14 mouse cellular contexts compared by ENCODE assay signal in genomic region chr11:9047044-9047443, GRCm38 (mm10). TPM values are rescaled to one million over a fixed set of nuclear protein-coding genes. Genes with fewer than 3 reads are reported as not detected.
A peak's percentile ranks its signal among the peaks of the same experiment; 100 is the strongest.
DNase-seq lines count a peak whose midpoint lies in the region; ATAC-seq and TF ChIP-seq lines count a peak whose summit lies in the region.
"Had no signal": no experiment of that assay in that cellular context is flagged by ENCODE, and none has a peak within 500 bp of the region (broad histone marks: within the 10 kb centered on the region; RNA-seq: fewer than 3 reads in every experiment).

No protein-coding gene starts in this region.

- no peak overlapping the region for H3K9ac ChIP-seq in kidney, embryonic 14.5 days (ENCODE audit: low read depth, low read length)
- no peak overlapping the region for H3K9ac ChIP-seq in heart, adult 2 months (ENCODE audit: low read depth, low read length)
- H3K9ac ChIP-seq: embryonic facial prominence, embryonic 13.5 days; forebrain, embryonic 15.5 days; liver, embryonic 15.5 days had no signal

- TF ChIP-seq EP300 in heart, adult 2 months (IDR thresholded peaks at IDR 0.05; ENCODE audit: insufficient read depth, low read depth, low read length) = no peak

- intact Hi-C loops in heart, adult 2 months (cut with DNase I) = loop anchor here (5.0 kb wide), 1 partner anchor 35 kb away; the partner anchor contains the start of gene Hus1
- intact Hi-C loops in heart, postnatal 14 days (cut with DNase I) = no loop called here

- no peak overlapping the region for H3K27ac ChIP-seq in kidney, adult 2 months (ENCODE audit: insufficient read depth, low read depth, low read length)
- H3K27ac ChIP-seq in kidney, embryonic 14.5 days (ENCODE audit: low read depth, low read length) = no peak overlapping the region
- H3K27ac ChIP-seq in bone marrow macrophage, adult 2 months (ENCODE audit: insufficient read depth, low read depth, low read length) = peak overlapping the region; percentile 3; the same call in 1 of the 2 replicates
- peak overlapping the region; percentile 67 for H3K27ac ChIP-seq in heart, adult 2 months
- H3K27ac ChIP-seq: embryonic facial prominence, embryonic 13.5 days; forebrain, embryonic 15.5 days; liver, embryonic 15.5 days; macrophage; stomach, postnatal 0 days had no signal

- H3K4me3 ChIP-seq in kidney, adult 2 months (ENCODE audit: insufficient read depth, low read depth, low read length) = no peak overlapping the region
- no peak overlapping the region for H3K4me3 ChIP-seq in kidney, embryonic 14.5 days (ENCODE audit: low read length)
- H3K4me3 ChIP-seq in bone marrow macrophage, adult 2 months (ENCODE audit: insufficient read depth, low read length) = no peak overlapping the region
- peak overlapping the region; percentile 30; the same call in 1 of the 2 replicates for H3K4me3 ChIP-seq in heart, adult 2 months
- H3K4me3 ChIP-seq: embryonic facial prominence, embryonic 13.5 days; forebrain, embryonic 15.5 days; liver, embryonic 15.5 days had no signal

- no peak for TF ChIP-seq POLR2A in kidney, adult 2 months (IDR thresholded peaks at IDR 0.05; ENCODE audit: low read depth, low read length)
- no peak for TF ChIP-seq POLR2A in bone marrow macrophage, adult 2 months (IDR thresholded peaks at IDR 0.05; ENCODE audit: borderline replicate concordance, low read depth, low read length)
- TF ChIP-seq POLR2A in heart, adult 2 months (IDR thresholded peaks at IDR 0.05; ENCODE audit: insufficient read depth, low read depth, low read length) = no peak

- no peaks in the 10 kb centered on the region for H3K79me2 ChIP-seq in heart, adult 2 months (replicated peaks; ENCODE audit: control insufficient read depth, insufficient read depth, low read length)

- TF ChIP-seq CTCF in kidney, adult 2 months (conservative IDR thresholded peaks at IDR 0.05; ENCODE audit: insufficient read depth, insufficient read length, low read depth, low read length) = no peak
- no peak for TF ChIP-seq CTCF in bone marrow macrophage, adult 2 months (IDR thresholded peaks at IDR 0.05; ENCODE audit: low read depth, low read length)
- TF ChIP-seq CTCF in heart, adult 2 months (IDR thresholded peaks at IDR 0.05) = no peak

- H3K4me1 ChIP-seq in kidney, adult 2 months (ENCODE audit: control insufficient read depth, insufficient read depth, low read length) = peaks cover 5% of the 10 kb centered on the region
- H3K4me1 ChIP-seq in kidney, embryonic 14.5 days (ENCODE audit: control insufficient read depth, insufficient read depth, low read length) = 0 out of 2 replicates have a peak, but pooled peaks cover 4% of the 10 kb centered on the region
- H3K4me1 ChIP-seq in bone marrow macrophage, adult 2 months (ENCODE audit: control insufficient read depth, insufficient read depth, low read length) = peaks cover 19% of the 10 kb centered on the region
- 0 out of 2 replicates have a peak, but pooled peaks cover 2% of the 10 kb centered on the region for H3K4me1 ChIP-seq in heart, adult 2 months (ENCODE audit: control insufficient read depth, insufficient read depth, low read length)

- H3K27me3 ChIP-seq in kidney, adult 2 months (replicated peaks; ENCODE audit: control insufficient read depth, insufficient read depth, low read length) = no peaks in the 10 kb centered on the region
- H3K27me3 ChIP-seq in kidney, embryonic 14.5 days (ENCODE audit: control insufficient read depth, insufficient read depth, low read length) = peaks cover 18% of the 10 kb centered on the region; the same call in 1 of the 2 replicates
- H3K27me3 ChIP-seq in heart, adult 2 months (ENCODE audit: control insufficient read depth, insufficient read depth, low read length) = 0 out of 2 replicates have a peak, but pooled peaks cover 1% of the 10 kb centered on the region

- H3K9me3 ChIP-seq in kidney, embryonic 14.5 days (ENCODE audit: control insufficient read depth, low read length) = no peaks in the 10 kb centered on the region
- H3K9me3 ChIP-seq: embryonic facial prominence, embryonic 13.5 days; forebrain, embryonic 15.5 days; liver, embryonic 15.5 days had no signal

- DNase-seq in kidney, adult 2 months = peak; percentile 85
- peak in 1 of 2 experiments; percentile 29 for DNase-seq in heart, adult 2 months
- DNase-seq in heart, postnatal 14 days = peak; percentile 3 to 19
- DNase-seq in frontal cortex, postnatal 36 days (ENCODE audit: low spot score in 2 of 2) = no peak
- DNase-seq: left cerebral cortex, postnatal 4 days had no signal

- H3K4me2 ChIP-seq in kidney, embryonic 14.5 days (replicated peaks; ENCODE audit: low read depth, low read length) = no peak overlapping the region
- H3K4me2 ChIP-seq: embryonic facial prominence, embryonic 13.5 days; forebrain, embryonic 15.5 days; liver, embryonic 15.5 days had no signal

- ATAC-seq in kidney, embryonic 14.5 days (ENCODE audit: low FRiP score, low TSS enrichment) = no peak
- ATAC-seq in monocyte, adult 5-6 weeks (replicated peaks; ENCODE audit: insufficient number of reproducible peaks, low FRiP score, low TSS enrichment, poor library complexity, severe bottlenecking) = no peak
- ATAC-seq: forebrain, embryonic 15.5 days had no signal

- WGBS in kidney, adult 2 months = 46% methylated on average over 5 of the region's 5 CpGs
- WGBS in kidney, embryonic 14.5 days = 80% methylated on average over 5 of the region's 5 CpGs
- WGBS in heart, adult 2 months = 45% methylated on average over 5 of the region's 5 CpGs

- no peaks in the 10 kb centered on the region for H3K36me3 ChIP-seq in kidney, adult 2 months (ENCODE audit: control insufficient read depth, insufficient read depth, low read length)
- no peaks in the 10 kb centered on the region for H3K36me3 ChIP-seq in kidney, embryonic 14.5 days (ENCODE audit: control insufficient read depth, insufficient read depth, low read length)
- no peaks in the 10 kb centered on the region for H3K36me3 ChIP-seq in heart, adult 2 months (ENCODE audit: control insufficient read depth, insufficient read depth, low read length)
- H3K36me3 ChIP-seq: embryonic facial prominence, embryonic 13.5 days; forebrain, embryonic 15.5 days; liver, embryonic 15.5 days had no signal

RNA-seq across cellular contexts. Expression of gene Gm11992, which starts 1.4 kb away (rescaled TPM):
- 22.0 and 28.5 TPM in 2 replicates for polyA plus RNA-seq in kidney, adult 2 months (2012; rRNA removed)
- 1.1 and 2.0 TPM in 2 replicates for polyA plus RNA-seq in kidney, embryonic 14.5 days (2014; fragmentation: Nextera tagmentation; extraction: Ambion mirVana)
- not detected in 2 replicates for polyA plus RNA-seq in bone marrow macrophage, adult 2 months (2012; ENCODE audit: insufficient read depth, insufficient read length, missing spikeins)
- under 1 TPM; 0.55 to 0.57 TPM for total RNA-seq in heart, adult 2 months (2021)
- polyA plus RNA-seq in heart, adult 2 months (2012; rRNA removed) = 0.61 and 1.1 TPM in 2 replicates
- 1 to 10 TPM; 1.1 TPM for total RNA-seq in heart, postnatal 14 days (2021)
- total RNA-seq in monocyte, adult 5-6 weeks (2017) = 0.29 to 0.64 TPM in 2 of 3 replicates, not detected in the other

RNA-seq across cellular contexts. Expression of gene Sun3, which starts 1.7 kb away (rescaled TPM):
- polyA plus RNA-seq in kidney, adult 2 months (2012; rRNA removed) = 1.3 and 1.4 TPM in 2 replicates
- not detected in 2 replicates for polyA plus RNA-seq in kidney, embryonic 14.5 days (2014; fragmentation: Nextera tagmentation; extraction: Ambion mirVana)
- polyA plus RNA-seq in bone marrow macrophage, adult 2 months (2012; ENCODE audit: insufficient read depth, insufficient read length, missing spikeins) = not detected in 2 replicates
- total RNA-seq in heart, adult 2 months (2021) = 1 to 10 TPM; 2.1 to 2.6 TPM
- 0.23 TPM in 2 replicates for polyA plus RNA-seq in heart, adult 2 months (2012; rRNA removed)
- total RNA-seq in heart, postnatal 14 days (2021) = 1 to 10 TPM; 2.7 to 2.8 TPM
- total RNA-seq in monocyte, adult 5-6 weeks (2017) = not detected in 3 replicates
- polyA plus RNA-seq: forebrain, embryonic 15.5 days; liver, embryonic 15.5 days; macrophage; small intestine, adult 2 months had no signal

RNA-seq across cellular contexts. Expression of gene Hus1, which starts 36.1 kb away (rescaled TPM):
- 14.1 and 15.6 TPM in 2 replicates for polyA plus RNA-seq in kidney, adult 2 months (2012; rRNA removed)
- 18.4 and 26.4 TPM in 2 replicates for polyA plus RNA-seq in kidney, embryonic 14.5 days (2014; fragmentation: Nextera tagmentation; extraction: Ambion mirVana)
- polyA plus RNA-seq in bone marrow macrophage, adult 2 months (2012; ENCODE audit: insufficient read depth, insufficient read length, missing spikeins) = 5.8 and 7.2 TPM in 2 replicates
- 10 to 100 TPM in 1 of 2 experiments, 1 to 10 TPM in 1; 9.6 to 11.1 TPM for total RNA-seq in heart, adult 2 months (2021)
- polyA plus RNA-seq in heart, adult 2 months (2012; rRNA removed) = 7.5 and 12.4 TPM in 2 replicates
- 10 to 100 TPM; 10.8 to 12.1 TPM for total RNA-seq in heart, postnatal 14 days (2021)
- 3.9 to 10.8 TPM (median 9.6 TPM) in 3 replicates for total RNA-seq in monocyte, adult 5-6 weeks (2017)

Comparison
In these comparisons a context has a peak if more than half of its experiments do, and no peak if none do; other contexts are left out.
1. DNase-seq: peak in kidney, adult 2 months (single experiment) and heart, postnatal 14 days (2 of 2); none in frontal cortex, postnatal 36 days (0 of 2).
2. H3K27ac ChIP-seq: peak in bone marrow macrophage, adult 2 months (single experiment) and heart, adult 2 months (single experiment); none in kidney, adult 2 months (single experiment) and kidney, embryonic 14.5 days (single experiment).